Mouse (Mus musculus) midbrain, embryonic 16.5 days (tissue): ENCODE results near the gene Sv2c. TPM values are rescaled to one million over a fixed set of nuclear protein-coding genes. Genes with fewer than 3 reads are reported as not detected.

Experiments
- ATAC-seq: fragments of 200-750 bp; cut with Nextera tagmentation; 2 replicates; pipeline ENCODE4 v1.8.0; 2017; ENCODE audit warnings: moderate TSS enrichment
- H3K27ac ChIP-seq: fragments of 300-500 bp; sonication (generic); 2 replicates; pipeline ENCODE4 v1.5.1; 2014; ENCODE audit warnings: mild to moderate bottlenecking, low read length, mixed read lengths
- H3K27me3 ChIP-seq: fragments of 300-500 bp; sonication (generic); 2 replicates; pipeline ENCODE4 v1.6.1; 2014; ENCODE audit warnings: low read depth, low read length, mixed read lengths; ENCODE audit not compliant: control insufficient read depth, insufficient read depth
- H3K36me3 ChIP-seq: fragments of 300-500 bp; sonication (generic); 2 replicates; pipeline ENCODE4 v1.6.1; 2014; ENCODE audit warnings: mild to moderate bottlenecking, low read length, moderate library complexity, mixed read lengths; ENCODE audit not compliant: control insufficient read depth, insufficient read depth
- H3K4me1 ChIP-seq: fragments of 300-500 bp; sonication (generic); 2 replicates; pipeline ENCODE4 v1.6.1; 2014; ENCODE audit warnings: mild to moderate bottlenecking, low read length, mixed read lengths; ENCODE audit not compliant: control insufficient read depth, insufficient read depth
- H3K4me2 ChIP-seq: fragments of 300-500 bp; sonication (generic); 2 replicates; pipeline ENCODE4 v1.6.1; 2014; ENCODE audit warnings: mild to moderate bottlenecking, low read length, mixed read lengths
- H3K4me3 ChIP-seq: fragments of 300-500 bp; sonication (generic); 2 replicates; pipeline ENCODE4 v1.5.1; 2014; ENCODE audit warnings: low read depth, mild to moderate bottlenecking, low read length, moderate library complexity, mixed read lengths
- H3K9ac ChIP-seq: fragments of 300-500 bp; sonication (generic); 2 replicates; pipeline ENCODE4 v1.6.1; 2014; ENCODE audit warnings: low read depth, low read length, mixed read lengths
- H3K9me3 ChIP-seq: fragments of 300-500 bp; sonication (generic); replicated peaks from 2 replicates; pipeline ENCODE4 v1.6.1; 2014; ENCODE audit warnings: mild to moderate bottlenecking, low read length, mixed read lengths; ENCODE audit not compliant: control insufficient read depth, poor library complexity, severe bottlenecking
- WGBS: fragments of 180-500 bp; shearing (Covaris S2); extraction: QIAGEN DNeasy Blood & Tissue Kit; methylation state at CpG from one replicate; pipeline ENCODE4 v1.1.7; 2014; 5-methylcytosine and 5-hydroxymethylcytosine counted together
- polyA plus RNA-seq: library from polyadenylated mRNA; unstranded; fragments of >200 nt; fragmentation: Nextera tagmentation; extraction: Ambion mirVana; gene quantifications from 2 replicates; pipeline ENCODE4 v1.2.1, GENCODE M21; 2015

The Sv2c gene
- polyA plus RNA-seq, 1 experiment from 2014 or later, result 9.2 TPM

DNA sequence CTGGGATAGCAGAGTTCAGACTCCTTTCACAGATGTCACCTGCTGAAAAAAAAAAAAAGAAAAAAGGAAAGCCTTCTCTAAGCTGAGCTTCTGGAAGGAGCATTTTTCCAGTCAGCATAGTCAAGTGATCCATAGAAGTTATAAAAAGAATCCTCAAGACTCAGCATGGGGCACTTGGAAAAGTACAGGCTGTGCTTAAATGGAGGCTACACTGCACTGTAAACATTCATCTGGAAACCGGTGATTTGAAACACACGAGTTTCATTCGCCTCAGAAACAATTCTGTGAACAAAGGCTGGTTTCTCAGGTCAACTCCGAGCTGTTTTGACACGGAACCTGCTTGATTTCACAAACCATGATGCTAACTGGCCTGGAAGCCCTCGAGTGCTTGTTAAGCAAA lies 165.6 kb downstream of the Sv2c start:
- no peak overlapping the region for H3K4me2 ChIP-seq
- WGBS, result 74% methylated on average over 6 of the region's 6 CpGs

DNA sequence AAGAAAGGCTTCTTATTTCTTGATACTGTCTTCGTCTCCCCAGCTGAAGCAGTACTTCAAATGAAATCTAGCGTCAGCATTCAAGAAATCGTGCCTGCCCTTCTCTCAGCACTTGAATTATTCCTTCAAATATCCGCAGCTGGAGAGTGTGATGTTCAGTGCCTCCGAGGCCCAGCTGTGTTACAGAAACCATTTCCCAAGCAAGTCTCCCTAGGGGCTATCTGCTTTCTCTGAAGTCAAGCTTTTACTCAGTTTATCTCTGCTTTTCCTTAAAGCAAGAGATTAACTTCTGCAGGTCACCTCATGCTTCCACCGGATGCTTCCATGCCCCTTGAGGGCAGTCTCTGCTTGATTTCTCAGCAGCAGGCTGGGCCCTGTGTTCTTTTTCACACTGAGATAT lies 166.8 kb downstream of the Sv2c start:
- no peak overlapping the region for H3K27ac ChIP-seq
- H3K27me3 ChIP-seq, result no peaks in the 10 kb centered on the region
- H3K4me3 ChIP-seq, result no peak overlapping the region
- H3K36me3 ChIP-seq, result no peaks in the 10 kb centered on the region
- no peak overlapping the region for H3K9ac ChIP-seq
- H3K4me2 ChIP-seq, result no peak overlapping the region
- 55% methylated on average over 6 of the region's 6 CpGs for WGBS
- H3K9me3 ChIP-seq, result no peaks in the 10 kb centered on the region
- H3K4me1 ChIP-seq, result peaks cover 15% of the 10 kb centered on the region
- ATAC-seq, result no peak

More for the DNA sequence above, 165.6 kb downstream of the Sv2c start:
- Histone ChIP-seq H3K27ac (no peak overlapping the region), H3K36me3 (no peaks in the 10 kb centered on the region), H3K27me3 (no peaks in the 10 kb centered on the region), H3K4me3 (no peak overlapping the region), H3K4me1 (peaks cover 11% of the 10 kb centered on the region), H3K9me3 (no peaks in the 10 kb centered on the region), H3K9ac (no peak overlapping the region)
- no peak for ATAC-seq

DNA sequence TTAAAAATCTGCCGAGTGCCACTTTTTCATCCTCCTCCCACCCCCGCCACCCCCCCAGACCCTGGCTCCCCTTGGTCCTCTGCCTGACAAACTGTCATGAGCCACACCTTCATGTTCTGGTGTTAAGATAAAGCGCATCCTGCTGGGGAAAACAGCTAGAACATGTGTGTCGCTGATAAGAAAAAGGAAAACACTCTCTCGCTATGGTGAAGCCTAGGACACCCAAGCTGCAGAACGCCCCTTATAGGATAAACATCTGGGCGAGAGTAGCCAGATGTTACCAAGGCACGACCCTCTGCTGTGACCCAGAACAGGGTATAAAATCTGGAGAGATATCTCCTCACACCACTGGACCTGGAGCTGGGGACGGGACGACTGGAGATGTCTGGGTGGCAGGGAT lies 167.2 kb downstream of the Sv2c start:
- H3K4me1 ChIP-seq, result peaks cover 15% of the 10 kb centered on the region
- 0 out of 2 replicates have a peak overlapping the region, but pooled peaks have one; percentile 34 for H3K27ac ChIP-seq
- no peak overlapping the region for H3K4me2 ChIP-seq
- ATAC-seq, result no peak
- H3K36me3 ChIP-seq, result no peaks in the 10 kb centered on the region
- H3K27me3 ChIP-seq, result no peaks in the 10 kb centered on the region
- no peaks in the 10 kb centered on the region for H3K9me3 ChIP-seq
- H3K4me3 ChIP-seq, result no peak overlapping the region
- no peak overlapping the region for H3K9ac ChIP-seq
- WGBS, result 82% methylated on average over 10 of the region's 10 CpGs

DNA sequence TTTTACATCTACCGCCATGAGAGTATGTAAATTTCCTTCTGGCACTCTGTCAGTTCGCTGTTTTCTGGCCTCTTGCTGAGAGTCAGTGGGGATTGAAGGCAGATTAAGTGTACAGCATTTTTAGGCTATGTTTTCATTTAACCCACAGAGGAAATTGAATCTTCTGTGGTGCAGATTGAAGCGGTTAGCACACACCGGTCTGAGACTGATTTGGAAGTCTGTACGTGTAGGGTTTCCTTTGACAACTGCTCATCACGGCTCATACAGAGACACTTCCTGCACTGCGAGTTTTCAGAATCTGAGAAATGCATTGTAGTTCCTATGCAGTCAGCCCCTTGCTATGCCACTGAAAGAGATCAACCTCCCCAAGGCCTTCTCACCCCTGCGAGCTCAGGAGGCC lies 168.2 kb downstream of the Sv2c start:
- 25% methylated on average over 8 of the region's 8 CpGs for WGBS
- 0 out of 2 replicates have a peak, but pooled peaks have one; percentile 28 for ATAC-seq
- Histone ChIP-seq H3K27ac (no peak overlapping the region), H3K4me2 (no peak overlapping the region), H3K36me3 (no peaks in the 10 kb centered on the region), H3K9me3 (no peaks in the 10 kb centered on the region), H3K9ac (no peak overlapping the region), H3K4me3 (no peak overlapping the region), H3K4me1 (peaks cover 21% of the 10 kb centered on the region), H3K27me3 (no peaks in the 10 kb centered on the region)

DNA sequence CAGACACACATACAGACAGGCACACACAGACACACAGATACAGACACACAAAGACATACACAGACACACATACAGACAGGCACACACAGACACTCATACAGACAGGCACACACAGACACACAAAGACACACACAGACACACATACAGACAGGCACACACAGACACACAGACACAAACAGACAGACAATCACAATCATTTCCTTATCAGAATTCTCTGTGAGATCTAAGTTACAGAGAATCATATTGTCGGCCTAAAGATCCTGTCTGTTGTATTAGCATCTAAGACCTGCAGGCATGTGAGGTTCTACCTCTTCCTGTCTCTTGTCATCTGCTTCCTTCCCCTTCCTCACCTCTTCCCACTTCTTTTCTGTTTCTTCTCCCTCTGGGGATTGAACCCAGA lies 168.7 kb downstream of the Sv2c start:
- 89% methylated on average over 1 of the region's 1 CpGs for WGBS
- ATAC-seq, result no peak
- no peaks in the 10 kb centered on the region for H3K9me3 ChIP-seq

DNA sequence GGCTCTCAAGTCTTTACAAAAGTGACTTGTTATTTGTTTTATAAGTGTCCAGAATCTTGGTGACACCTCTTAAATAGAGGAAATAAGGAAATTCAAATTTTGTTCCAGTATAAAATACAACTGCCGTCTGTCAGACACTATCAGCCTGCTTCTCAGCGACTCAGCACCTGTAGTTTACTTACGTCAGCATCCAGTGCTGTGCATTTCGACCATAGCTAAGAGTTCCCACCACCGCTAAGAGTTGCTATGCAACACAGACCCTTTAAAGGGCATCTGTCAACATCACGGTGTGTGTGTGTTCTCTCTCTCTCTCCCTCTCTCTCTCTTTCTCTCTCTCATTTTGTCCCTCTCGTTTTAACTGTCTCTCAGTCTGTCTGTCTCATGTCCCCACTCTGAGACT lies 170.5 kb downstream of the Sv2c start:
- H3K9ac ChIP-seq, result no peak overlapping the region
- WGBS, result 19% methylated on average over 7 of the region's 7 CpGs
- no peaks in the 10 kb centered on the region for H3K27me3 ChIP-seq
- peak overlapping the region; percentile 43 for H3K4me3 ChIP-seq
- peaks cover 21% of the 10 kb centered on the region for H3K4me1 ChIP-seq
- peak overlapping the region; percentile 84 for H3K4me2 ChIP-seq
- no peaks in the 10 kb centered on the region for H3K36me3 ChIP-seq
- H3K9me3 ChIP-seq, result no peaks in the 10 kb centered on the region
- ATAC-seq, result peak; percentile 59; the same call in 1 of the 2 replicates
- H3K27ac ChIP-seq, result no peak overlapping the region

More for the DNA sequence above, 168.7 kb downstream of the Sv2c start:
- Histone ChIP-seq H3K36me3 (no peaks in the 10 kb centered on the region), H3K4me3 (no peak overlapping the region), H3K27me3 (no peaks in the 10 kb centered on the region), H3K9ac (no peak overlapping the region), H3K4me2 (no peak overlapping the region), H3K27ac (no peak overlapping the region), H3K4me1 (peaks cover 21% of the 10 kb centered on the region)

DNA sequence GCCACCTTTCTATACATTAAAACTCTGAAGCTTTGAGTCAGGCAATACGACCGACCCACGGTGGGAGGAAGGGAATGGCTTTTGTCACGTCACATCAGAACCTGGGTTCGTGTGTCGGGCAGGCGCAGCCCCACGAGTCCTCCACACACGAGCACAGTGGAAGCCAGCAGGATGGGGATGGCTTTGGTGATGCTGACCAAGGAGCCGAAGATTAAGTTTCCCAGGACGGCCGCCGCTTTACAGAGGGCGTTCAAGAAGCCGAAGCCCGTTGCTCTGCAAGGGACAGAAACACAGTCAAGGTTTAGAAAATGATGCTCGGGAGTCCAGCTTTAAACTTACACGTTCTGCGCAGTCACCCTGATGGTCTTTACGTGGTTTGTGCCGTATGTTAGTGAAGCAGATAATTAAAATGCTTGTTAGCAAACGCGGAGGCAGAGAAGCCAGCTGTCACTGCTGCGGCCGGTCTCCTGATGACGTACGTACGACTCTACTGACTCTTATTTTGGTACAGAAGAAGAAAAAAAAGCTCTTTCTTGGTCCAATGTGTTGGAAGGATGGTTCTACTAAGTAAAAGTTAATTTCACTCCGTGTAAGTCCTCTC lies 171.1 kb downstream of the Sv2c start:
- no peaks in the 10 kb centered on the region for H3K36me3 ChIP-seq
- peak; percentile 26 for ATAC-seq
- H3K27me3 ChIP-seq, result no peaks in the 10 kb centered on the region
- no peaks in the 10 kb centered on the region for H3K9me3 ChIP-seq
- peak overlapping the region; percentile 61 for H3K9ac ChIP-seq
- H3K4me2 ChIP-seq, result peak overlapping the region; percentile 84
- peaks cover 21% of the 10 kb centered on the region for H3K4me1 ChIP-seq
- no peak overlapping the region for H3K27ac ChIP-seq
- WGBS, result 5% methylated on average over 29 of the region's 29 CpGs
- peak overlapping the region; percentile 43 for H3K4me3 ChIP-seq

DNA sequence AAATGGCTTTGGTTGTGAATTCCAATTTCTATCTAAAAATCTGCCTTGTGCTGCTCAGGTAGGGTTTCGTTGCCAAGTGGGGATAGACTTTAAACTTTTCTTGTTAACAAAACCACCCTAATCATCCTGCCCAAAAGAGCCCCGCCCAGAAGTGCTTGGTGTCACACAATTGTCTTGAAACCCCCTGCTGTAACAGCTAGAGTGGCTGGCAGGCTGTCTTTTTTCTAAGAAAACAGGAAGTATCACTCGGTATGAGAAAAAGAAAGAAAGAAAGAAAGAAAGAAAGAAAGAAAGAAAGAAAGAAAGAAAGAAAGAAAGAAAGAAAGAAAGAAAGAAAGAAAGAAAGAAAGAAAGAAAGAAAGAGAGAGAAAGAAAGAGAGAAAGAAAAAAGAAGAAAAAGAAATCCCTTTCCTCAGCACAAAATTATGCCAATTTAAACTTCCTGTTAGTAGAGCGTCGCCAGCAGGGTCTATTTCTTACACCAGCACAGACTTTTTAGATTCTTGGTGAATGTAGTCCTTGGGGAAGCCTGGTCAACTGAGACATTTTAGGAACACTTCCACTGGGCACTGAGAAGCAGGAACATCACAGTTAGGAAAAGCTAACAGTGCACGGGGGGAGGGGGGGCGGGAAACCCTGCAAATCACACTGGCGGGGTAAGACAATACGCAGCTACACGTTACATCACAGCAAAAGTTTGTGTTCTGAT lies 171.7 kb downstream of the Sv2c start:
- 3% methylated on average over 10 of the region's 10 CpGs for WGBS
- peak overlapping the region; percentile 43 for H3K4me3 ChIP-seq
- no peak for ATAC-seq
- H3K9me3 ChIP-seq, result no peaks in the 10 kb centered on the region
- no peaks in the 10 kb centered on the region for H3K36me3 ChIP-seq
- peak overlapping the region; percentile 84 for H3K4me2 ChIP-seq
- no peaks in the 10 kb centered on the region for H3K27me3 ChIP-seq
- peaks cover 21% of the 10 kb centered on the region for H3K4me1 ChIP-seq
- peak overlapping the region; percentile 61 for H3K9ac ChIP-seq
- H3K27ac ChIP-seq, result no peak overlapping the region
